Mouse (Mus musculus) MEL (cell line): ENCODE measurements around the gene Gm45234. TPM values are rescaled to one million over a fixed set of nuclear protein-coding genes. Genes with fewer than 3 reads are reported as not detected.

Experiments
- DNase-seq: peaks from one replicate; pipeline ENCODE4 v3.0.0; 2011; ENCODE audit warnings: low read depth, low spot score
- H3K27ac ChIP-seq: 2 replicates; pipeline ENCODE4 v1.5.1; 2012; ENCODE audit warnings: low read depth, mild to moderate bottlenecking, control low read depth, low read length, moderate library complexity; ENCODE audit not compliant: control insufficient read depth
- H3K27me3 ChIP-seq, 2 experiments: fragments of 150-350 bp in 1 of 2; sonication (generic) in 1 of 2; 2 replicates each; pipeline ENCODE4 v1.6.1; 2012; ENCODE audit warnings: low read length in 2 of 2, mild to moderate bottlenecking in 2 of 2, improper control_type of control experiment in 1 of 2, moderate library complexity in 1 of 2; ENCODE audit not compliant: insufficient read depth in 2 of 2, control insufficient read depth in 1 of 2
- H3K36me3 ChIP-seq, 2 experiments: 2 replicates each; pipeline ENCODE4 v1.6.1; 2012 to 2014; ENCODE audit warnings: low read length in 2 of 2, improper control_type of control experiment in 1 of 2, inconsistent platforms in 1 of 2, mild to moderate bottlenecking in 1 of 2; ENCODE audit not compliant: insufficient read depth in 2 of 2, control insufficient read depth in 1 of 2
- H3K4me1 ChIP-seq, 2 experiments: fragments of 150-350 bp in 1 of 2; sonication (generic) in 1 of 2; 2 replicates each; pipeline ENCODE4 v1.6.1; 2012; ENCODE audit warnings: low read length in 2 of 2, improper control_type of control experiment in 1 of 2, mild to moderate bottlenecking in 1 of 2; ENCODE audit not compliant: insufficient read depth in 2 of 2, control insufficient read depth in 1 of 2
- H3K4me3 ChIP-seq, 2 experiments: fragments of 150-350 bp in 1 of 2; sonication (generic) in 1 of 2; 2 replicates each; pipeline ENCODE4 v1.5.1; 2012; ENCODE audit warnings: low read depth in 2 of 2, low read length in 2 of 2, mild to moderate bottlenecking in 2 of 2, moderate library complexity in 2 of 2, control low read depth in 1 of 2, improper control_type of control experiment in 1 of 2; ENCODE audit not compliant: control insufficient read depth in 1 of 2, insufficient read depth in 1 of 2
- H3K79me2 ChIP-seq: 2 replicates; pipeline ENCODE4 v1.6.1; 2012; ENCODE audit warnings: mild to moderate bottlenecking, low read length, moderate library complexity; ENCODE audit not compliant: control insufficient read depth, poor library complexity, insufficient read depth
- H3K9ac ChIP-seq: 2 replicates; pipeline ENCODE4 v1.6.1; 2012; ENCODE audit warnings: low read depth, mild to moderate bottlenecking, control low read depth, low read length, moderate library complexity; ENCODE audit not compliant: control insufficient read depth, poor library complexity, severe bottlenecking
- H3K9me3 ChIP-seq: fragments of 150-350 bp; sonication (generic); replicated peaks from 2 replicates; pipeline ENCODE4 v1.6.1; 2012; ENCODE audit warnings: mild to moderate bottlenecking, low read length, improper control_type of control experiment, moderate library complexity; ENCODE audit not compliant: insufficient read depth
- CHD2 ChIP-seq: IDR thresholded peaks from 2 replicates; pipeline ENCODE4 v1.6.1; 2011; ENCODE audit warnings: low read length, improper control_type of control experiment
- CTCF ChIP-seq, 3 experiments: IDR thresholded peaks in 2 of 3; conservative IDR thresholded peaks in 1 of 3; 2 replicates each; pipeline ENCODE4 v1.5.1; 2011 to 2012; ENCODE audit warnings: low read length in 3 of 3, low read depth in 2 of 3, mild to moderate bottlenecking in 2 of 3, improper control_type of control experiment in 1 of 3, inconsistent platforms in 1 of 3, mixed read lengths in 1 of 3, moderate library complexity in 1 of 3; ENCODE audit not compliant: control insufficient read depth in 1 of 3, insufficient read depth in 1 of 3, poor library complexity in 1 of 3, severe bottlenecking in 1 of 3
- ETS1 ChIP-seq: IDR thresholded peaks from 2 replicates; pipeline ENCODE4 v1.6.1; 2012; ENCODE audit warnings: low read depth, mild to moderate bottlenecking, inconsistent platforms, low read length, improper control_type of control experiment, moderate library complexity
- JUND ChIP-seq: IDR thresholded peaks from 2 replicates; pipeline ENCODE4 v1.6.1; 2011; ENCODE audit warnings: low read depth, mild to moderate bottlenecking, improper control_type of control experiment, low read length
- KAT2A ChIP-seq: conservative IDR thresholded peaks from 2 replicates; pipeline ENCODE4 v1.6.1; 2012; ENCODE audit warnings: low read depth, low read length, improper control_type of control experiment, inconsistent platforms
- NELFE ChIP-seq: IDR thresholded peaks from 2 replicates; pipeline ENCODE4 v1.6.1; 2011; ENCODE audit warnings: low read depth, low read length, improper control_type of control experiment
- RAD21 ChIP-seq: IDR thresholded peaks from 2 replicates; pipeline ENCODE4 v1.6.1; 2011; ENCODE audit warnings: mild to moderate bottlenecking, low read depth, low read length, improper control_type of control experiment
- SIN3A ChIP-seq: IDR thresholded peaks from 2 replicates; pipeline ENCODE4 v1.6.1; 2012; ENCODE audit warnings: low read length, improper control_type of control experiment, inconsistent platforms
- TBP ChIP-seq: IDR thresholded peaks from 2 replicates; pipeline ENCODE4 v1.8.0; 2011; ENCODE audit warnings: low read depth, low read length, improper control_type of control experiment
- UBTF ChIP-seq: IDR thresholded peaks from 2 replicates; pipeline ENCODE4 v1.6.1; 2012; ENCODE audit warnings: low read depth, mild to moderate bottlenecking, inconsistent platforms, low read length, improper control_type of control experiment, moderate library complexity, borderline replicate concordance; ENCODE audit not compliant: insufficient read depth
- ZC3H11A ChIP-seq: IDR thresholded peaks from 2 replicates; pipeline ENCODE4 v1.6.1; 2012; ENCODE audit warnings: low read depth, mild to moderate bottlenecking, inconsistent platforms, low read length, improper control_type of control experiment
- polyA plus RNA-seq, 2 experiments: library from polyadenylated mRNA; stranded (reverse) in 1 of 2; unstranded in 1 of 2; fragments of >175 nt in 1 of 2; fragments of >200 nt in 1 of 2; gene quantifications; 2 replicates each; pipeline versions ENCODE4 v1.2.1 to v1.2.4; 2012; ENCODE audit warnings: low replicate concordance in 2 of 2, low read depth in 1 of 2; ENCODE audit not compliant: insufficient read length in 2 of 2, insufficient read depth in 1 of 2, missing spikeins in 1 of 2
- total RNA-seq: library from RNA; depleted of rRNA; stranded (reverse); fragments of 300-350 nt; gene quantifications from 2 replicates; pipeline ENCODE4 v1.2.3, GENCODE M21; 2012

Gm45234 gene
- total and polyA plus RNA-seq, 3 experiments: 0.15 TPM; not detected in 2

DNA sequence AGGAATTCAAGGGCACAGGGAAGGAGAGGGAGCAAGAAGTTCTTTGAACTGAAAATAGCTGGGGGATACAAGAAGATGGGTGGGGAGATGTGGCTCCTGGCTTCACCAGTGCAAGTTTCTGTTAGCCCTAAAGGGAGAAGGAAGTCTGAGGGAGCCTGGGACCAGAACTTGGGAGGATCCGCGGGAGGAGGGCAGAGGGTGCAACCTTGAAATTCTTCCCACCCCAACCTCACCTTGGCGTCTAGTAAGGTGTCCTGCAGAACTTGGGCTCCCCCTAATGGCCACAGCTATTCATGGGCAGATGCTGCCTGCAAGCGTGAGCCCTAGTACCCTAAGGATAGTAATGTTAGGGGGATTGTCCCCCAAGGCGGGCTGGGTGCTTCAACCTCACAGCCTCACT lies 3.4 kb upstream of the Gm45234 start (continued):
- TF ChIP-seq ETS1 (no peak), TBP (0 out of 2 replicates have a peak, but pooled peaks have one; percentile 54)

DNA sequence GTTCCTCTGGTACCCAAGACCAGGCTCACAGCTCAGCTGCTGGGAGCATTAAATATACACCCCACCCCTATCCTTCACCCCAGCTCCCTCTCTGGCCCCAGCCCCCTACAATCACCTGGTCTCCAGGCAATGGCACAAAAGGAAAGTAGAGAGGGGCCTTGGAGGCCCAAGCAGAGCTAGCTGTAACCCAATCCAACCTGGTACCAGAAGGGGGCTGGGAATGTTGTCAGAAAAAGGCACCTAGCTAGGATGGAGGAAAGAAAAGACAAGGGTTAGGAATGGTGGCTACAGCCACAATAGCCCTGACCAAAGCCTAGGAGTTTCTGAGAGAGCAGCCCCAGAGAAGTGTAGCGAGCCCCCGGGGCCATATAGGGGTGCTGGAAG lies 3.0 kb upstream of the Gm45234 start:
- Histone ChIP-seq H3K9me3 (no peaks in the 10 kb centered on the region), H3K9ac (peak overlapping the region; percentile 71), H3K79me2 (peaks cover 14% of the 10 kb centered on the region), H3K27me3 (no peaks in the 10 kb centered on the region), H3K4me3 (peak overlapping the region; percentile 31 to 40; a peak in 3 of 4 replicates), H3K36me3 (peaks cover 0 to 2% of the 10 kb centered on the region in 2 experiments; a peak in 1 of 4 replicates), H3K4me1 (peaks cover 2 to 32% of the 10 kb centered on the region in 2 experiments; a peak in 3 of 4 replicates), H3K27ac (peak overlapping the region; percentile 24; the same call in 1 of the 2 replicates)
- no peak for TF ChIP-seq RAD21
- DNase-seq: no peak

DNA sequence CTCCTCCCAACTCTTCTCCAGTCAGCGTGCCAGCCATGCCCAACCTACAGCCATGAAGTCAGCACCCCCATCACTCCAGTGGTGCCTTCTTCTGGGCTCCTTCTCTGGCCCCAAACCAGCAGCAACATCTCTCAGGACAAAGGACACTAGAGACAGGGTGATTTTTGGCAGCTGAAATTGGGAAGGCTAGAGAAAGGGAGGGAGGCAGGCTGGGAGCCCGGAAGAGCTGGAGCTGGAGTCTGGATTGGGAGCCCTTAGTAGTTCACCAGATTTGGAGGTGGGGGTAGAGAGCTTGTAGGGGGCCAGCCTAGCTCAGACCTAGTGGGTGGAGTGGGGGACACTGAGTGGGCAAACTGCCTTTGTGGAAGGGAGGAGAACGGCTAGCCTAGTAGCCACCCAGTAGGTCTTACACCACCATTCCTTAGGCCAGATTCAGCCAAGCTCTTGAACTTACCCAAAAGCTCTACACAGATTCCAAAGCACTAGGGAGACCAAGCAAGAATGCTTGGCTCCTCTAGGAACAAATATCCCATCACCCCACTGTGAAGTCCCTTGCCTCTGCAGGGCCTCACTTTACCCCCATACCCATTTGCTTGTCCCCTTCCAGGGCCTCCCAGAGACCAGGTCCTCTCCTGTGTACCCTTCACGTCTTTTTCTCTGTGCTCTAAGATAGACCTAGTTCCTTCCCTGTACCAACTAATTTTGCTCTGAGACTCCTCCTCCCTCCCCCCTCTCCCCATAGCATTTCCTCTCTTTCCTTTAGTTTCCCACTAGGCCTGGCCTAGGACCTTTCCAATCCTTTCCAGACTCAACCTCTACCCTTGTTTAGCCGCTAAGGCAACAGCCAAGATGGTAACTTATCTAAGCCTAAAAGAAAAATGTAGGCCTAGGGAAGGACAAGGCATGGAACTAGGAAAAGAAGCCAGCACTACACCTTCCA lies 2.4 kb upstream of the Gm45234 start:
- Histone ChIP-seq H3K9ac (no peak overlapping the region), H3K4me1 (peaks cover 2 to 32% of the 10 kb centered on the region in 2 experiments; a peak in 3 of 4 replicates), H3K9me3 (no peaks in the 10 kb centered on the region), H3K27ac (no peak overlapping the region), H3K36me3 (peaks cover 0 to 2% of the 10 kb centered on the region in 2 experiments; a peak in 1 of 4 replicates), H3K79me2 (peaks cover 14% of the 10 kb centered on the region), H3K27me3 (no peaks in the 10 kb centered on the region), H3K4me3 (no peak overlapping the region)
- peak; percentile 38 for DNase-seq
- TF ChIP-seq UBTF: no peak
- no peak for TF ChIP-seq JUND
- peak; percentile 40; the same call in 1 of the 2 replicates for TF ChIP-seq SIN3A

DNA sequence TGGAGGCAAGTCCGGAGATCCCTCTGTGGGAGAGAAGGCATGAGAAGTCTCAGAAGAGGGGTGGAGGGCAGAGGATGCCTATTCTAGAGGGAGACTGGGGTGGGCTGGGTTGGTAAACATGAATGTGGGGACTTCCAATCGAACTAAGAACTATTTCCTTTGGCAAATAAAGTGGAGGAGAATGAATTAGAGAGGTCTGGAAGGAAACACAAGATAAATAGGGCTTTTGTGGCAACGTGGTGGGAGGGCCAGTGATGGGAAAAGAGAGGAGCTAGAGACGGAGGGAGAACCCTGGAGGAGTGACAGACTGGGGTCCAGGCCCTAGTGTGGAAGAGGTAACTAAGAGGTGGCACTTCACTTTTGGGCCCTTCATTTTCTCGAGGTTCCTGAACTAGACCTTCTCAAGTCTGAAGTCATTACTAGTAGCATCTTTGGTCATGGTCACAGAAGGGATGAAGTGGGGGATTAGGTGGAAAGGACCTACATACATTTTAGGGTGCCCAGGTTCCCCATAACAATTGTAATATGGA lies 1.6 kb upstream of the Gm45234 start:
- DNase-seq: peak; percentile 36
- no peaks in the 10 kb centered on the region for H3K27me3 ChIP-seq
- peaks cover 0 to 2% of the 10 kb centered on the region in 2 experiments; a peak in 1 of 4 replicates for H3K36me3 ChIP-seq
- no peak overlapping the region; the same call in 1 of the 2 replicates for H3K9ac ChIP-seq
- H3K79me2 ChIP-seq: peaks cover 14% of the 10 kb centered on the region
- no peak for TF ChIP-seq CTCF (IDR thresholded peaks at IDR 0.05 in 2 of 3, conservative IDR thresholded peaks at IDR 0.05 in 1 of 3; ENCODE audit: control insufficient read depth in 1 of 3, insufficient read depth in 1 of 3, low read depth in 2 of 3, low read length in 3 of 3, poor library complexity in 1 of 3, severe bottlenecking in 1 of 3)
- no peak for TF ChIP-seq KAT2A
- TF ChIP-seq CHD2: no peak
- TF ChIP-seq NELFE: no peak
- no peak for TF ChIP-seq ZC3H11A
- peak overlapping the region in 1 of 2 experiments; percentile 67; a peak in 2 of 4 replicates for H3K4me3 ChIP-seq
- peaks cover 2 to 32% of the 10 kb centered on the region in 2 experiments; a peak in 3 of 4 replicates for H3K4me1 ChIP-seq
- H3K9me3 ChIP-seq: no peaks in the 10 kb centered on the region
- H3K27ac ChIP-seq: no peak overlapping the region
